Mouse (Mus musculus) CH12.LX (cell line): ENCODE results near the gene Eif4e.

Experiments
- BHLHE40 ChIP-seq: IDR thresholded peaks from 2 replicates; pipeline ENCODE4 v1.6.1; 2011; ENCODE audit warnings: mild to moderate bottlenecking, low read depth, low read length, improper control_type of control experiment
- CTCF ChIP-seq, 2 experiments: IDR thresholded peaks in 1 of 2; conservative IDR thresholded peaks in 1 of 2; 2 replicates each; pipeline ENCODE4 v1.5.1; 2011 to 2012; ENCODE audit warnings: low read depth in 2 of 2, low read length in 2 of 2, improper control_type of control experiment in 1 of 2, inconsistent platforms in 1 of 2, mild to moderate bottlenecking in 1 of 2, moderate library complexity in 1 of 2
- ETS1 ChIP-seq: conservative IDR thresholded peaks from 2 replicates; pipeline ENCODE4 v1.6.1; 2012; ENCODE audit warnings: low read depth, mild to moderate bottlenecking, inconsistent platforms, low read length, improper control_type of control experiment, moderate library complexity
- GABPA ChIP-seq: IDR thresholded peaks from 2 replicates; pipeline ENCODE4 v1.6.1; 2012; ENCODE audit warnings: low read depth, low read length, improper control_type of control experiment, inconsistent platforms; ENCODE audit not compliant: insufficient replicate concordance
- JUND ChIP-seq: conservative IDR thresholded peaks from 2 replicates; pipeline ENCODE4 v1.6.1; 2011; ENCODE audit warnings: low read depth, low read length, improper control_type of control experiment
- MAZ ChIP-seq: IDR thresholded peaks from 2 replicates; pipeline ENCODE4 v1.6.1; 2012; ENCODE audit warnings: low read depth, mild to moderate bottlenecking, inconsistent platforms, low read length, improper control_type of control experiment, moderate library complexity
- POLR2A ChIP-seq: IDR thresholded peaks from 2 replicates; pipeline ENCODE4 v1.6.1; 2011; ENCODE audit warnings: low read depth, mild to moderate bottlenecking, improper control_type of control experiment, low read length
- RCOR1 ChIP-seq: conservative IDR thresholded peaks from 2 replicates; pipeline ENCODE4 v1.6.1; 2012; ENCODE audit warnings: low read depth, mild to moderate bottlenecking, inconsistent platforms, low read length, improper control_type of control experiment
- USF1 ChIP-seq: IDR thresholded peaks from 2 replicates; pipeline ENCODE4 v1.6.1; 2014; ENCODE audit warnings: low read depth, mild to moderate bottlenecking, inconsistent platforms, low read length, improper control_type of control experiment
- ZC3H11A ChIP-seq: IDR thresholded peaks from 2 replicates; pipeline ENCODE4 v1.6.1; 2012; ENCODE audit warnings: low read depth, mild to moderate bottlenecking, inconsistent platforms, low read length, improper control_type of control experiment
- ZMIZ1 ChIP-seq: IDR thresholded peaks from 2 replicates; pipeline ENCODE4 v1.6.1; 2012; ENCODE audit warnings: low read depth, mild to moderate bottlenecking, inconsistent platforms, low read length, improper control_type of control experiment

GRCm38 (mm10) chr3:138483240-138483639 lies 42.7 kb upstream of the Eif4e start:
- TF ChIP-seq POLR2A (no peak), ZC3H11A (no peak), GABPA (no peak), USF1 (no peak), BHLHE40 (no peak), CTCF (conservative IDR thresholded peaks at IDR 0.05 in 1 of 2, IDR thresholded peaks at IDR 0.05 in 1 of 2; ENCODE audit: low read depth in 2 of 2, low read length in 2 of 2) (no peak), ETS1 (no peak), ZMIZ1 (no peak), RCOR1 (no peak), JUND (no peak), MAZ (no peak)
